Mouse (Mus musculus) adrenal gland, postnatal 36 days (tissue): ENCODE measurements at regions not wholly inside any gene's neighbourhood (a gene's known extent, or its start where the extent isn't known, plus 50 kb on each side); places are given as distances from the start of the nearest gene placed in this dataset.
"Not testable (repeated sequence)": the region's sequence is repeated elsewhere in the genome, so short reads cannot be mapped to it uniquely, and the experiment has no call there.

ENCODE experiments used
- DNase-seq, 2 experiments: peaks; one replicate each; pipeline ENCODE4 v3.0.0; 2021; ENCODE audit warnings: mixed read lengths in 1 of 2

GRCm38 (mm10) chr2:78418561-78419338, 449.2 kb upstream of the Ube2e3 start:
- no peak for DNase-seq

- no peak for DNase-seq
Observed at GRCm38 (mm10) chr2:78416574-78417109, 451.3 kb upstream of the Ube2e3 start.

- DNase-seq: no peak
Observed at GRCm38 (mm10) chr2:78412985-78413384, 454.9 kb upstream of the Ube2e3 start.

GRCm38 (mm10) chr2:78403890-78404289, 457.7 kb upstream of the Cwc22 start:
- no peak for DNase-seq

- peak; percentile 3 to 42 for DNase-seq
Observed at GRCm38 (mm10) chr2:78399236-78399635, 453.1 kb upstream of the Cwc22 start.

- DNase-seq: no peak
Observed at GRCm38 (mm10) chr2:78396924-78397323, 450.7 kb upstream of the Cwc22 start.

GRCm38 (mm10) chr2:78393090-78393489, 446.9 kb upstream of the Cwc22 start:
- DNase-seq: no peak

- DNase-seq: no peak
Observed at GRCm38 (mm10) chr2:78392425-78392824, 446.2 kb upstream of the Cwc22 start.

- no peak for DNase-seq
Observed at GRCm38 (mm10) chr2:78388001-78388400, 441.8 kb upstream of the Cwc22 start.

GRCm38 (mm10) chr2:78381234-78381633, 435.1 kb upstream of the Cwc22 start:
- DNase-seq: no peak

GRCm38 (mm10) chr2:78331736-78332475, 385.7 kb upstream of the Cwc22 start:
- DNase-seq: peak in 1 of 2 experiments; percentile 4

- no peak for DNase-seq
Observed at GRCm38 (mm10) chr2:78326091-78326490, 379.9 kb upstream of the Cwc22 start.

GRCm38 (mm10) chr2:78322216-78322965, 376.2 kb upstream of the Cwc22 start:
- no peak for DNase-seq

- no peak for DNase-seq
Observed at GRCm38 (mm10) chr2:78311766-78312491, 365.8 kb upstream of the Cwc22 start.

- no peak for DNase-seq
Observed at GRCm38 (mm10) chr2:78309361-78309760, 363.2 kb upstream of the Cwc22 start.

GRCm38 (mm10) chr2:78306897-78307296, 360.7 kb upstream of the Cwc22 start:
- DNase-seq: no peak

- no peak for DNase-seq
Observed at GRCm38 (mm10) chr2:78291665-78292064, 345.5 kb upstream of the Cwc22 start.

- no peak for DNase-seq
Observed at GRCm38 (mm10) chr2:78284806-78285205, 338.6 kb upstream of the Cwc22 start.

GRCm38 (mm10) chr2:78283605-78284004, 337.4 kb upstream of the Cwc22 start:
- DNase-seq: no peak

GRCm38 (mm10) chr2:78281846-78282245, 335.7 kb upstream of the Cwc22 start:
- DNase-seq: not testable (repeated sequence)

GRCm38 (mm10) chr2:78280219-78280915, 334.2 kb upstream of the Cwc22 start:
- DNase-seq: no peak
